Mouse (Mus musculus) stomach, embryonic 14.5 days (tissue): Measurements from ENCODE around the gene 0610030E20Rik. TPM values are rescaled to one million over a fixed set of nuclear protein-coding genes. Genes with fewer than 3 reads are reported as not detected.

Experiments
- ATAC-seq: fragments of 200-750 bp; cut with Nextera tagmentation; 2 replicates; pipeline ENCODE4 v1.8.0; 2017; ENCODE audit warnings: low read depth, moderate TSS enrichment; ENCODE audit not compliant: insufficient number of reproducible peaks, insufficient read depth, low FRiP score
- H3K27ac ChIP-seq: fragments of 300-500 bp; sonication (generic); 2 replicates; pipeline ENCODE4 v1.5.1; 2014; ENCODE audit warnings: mild to moderate bottlenecking, low read length, moderate library complexity, mixed read lengths
- H3K27me3 ChIP-seq: fragments of 300-500 bp; sonication (generic); 2 replicates; pipeline ENCODE4 v1.6.1; 2014; ENCODE audit warnings: low read length, control low read depth, mixed read lengths; ENCODE audit not compliant: control insufficient read depth, insufficient read depth
- H3K36me3 ChIP-seq: fragments of 300-500 bp; sonication (generic); 2 replicates; pipeline ENCODE4 v1.6.1; 2014; ENCODE audit warnings: mild to moderate bottlenecking, control low read depth, low read length, moderate library complexity, mixed read lengths; ENCODE audit not compliant: control insufficient read depth, insufficient read depth
- H3K4me1 ChIP-seq: fragments of 300-500 bp; sonication (generic); 2 replicates; pipeline ENCODE4 v1.6.1; 2014; ENCODE audit warnings: low read length, control low read depth, mixed read lengths; ENCODE audit not compliant: control insufficient read depth, insufficient read depth
- H3K4me2 ChIP-seq: fragments of 300-500 bp; sonication (generic); replicated peaks from 2 replicates; pipeline ENCODE4 v1.6.1; 2014; ENCODE audit warnings: low read depth, low read length, control low read depth
- H3K4me3 ChIP-seq: fragments of 300-500 bp; sonication (generic); 2 replicates; pipeline ENCODE4 v1.5.1; 2014; ENCODE audit warnings: low read depth, low read length, control low read depth
- H3K9ac ChIP-seq: fragments of 300-500 bp; sonication (generic); replicated peaks from 2 replicates; pipeline ENCODE4 v1.6.1; 2014; ENCODE audit warnings: low read depth, mild to moderate bottlenecking, control low read depth, low read length, moderate library complexity, mixed read lengths
- H3K9me3 ChIP-seq: fragments of 300-500 bp; sonication (generic); 2 replicates; pipeline ENCODE4 v1.6.1; 2016; ENCODE audit warnings: low read depth, low read length, control low read depth; ENCODE audit not compliant: control insufficient read depth
- WGBS: fragments of 180-500 bp; shearing (Covaris S2); extraction: QIAGEN DNeasy Blood & Tissue Kit; methylation state at CpG from one replicate; pipeline ENCODE4 v1.1.7; 2014; 5-methylcytosine and 5-hydroxymethylcytosine counted together
- polyA plus RNA-seq: library from polyadenylated mRNA; unstranded; fragments of >200 nt; fragmentation: Nextera tagmentation; extraction: Ambion mirVana; gene quantifications from 2 replicates; pipeline ENCODE4 v1.2.1, GENCODE M21; 2014

The 0610030E20Rik gene
- polyA plus RNA-seq, 1 experiment from 2014 or later, result 33.9 TPM

- no peak overlapping the region for H3K27ac ChIP-seq
- peaks cover 14% of the 10 kb centered on the region for H3K36me3 ChIP-seq
- peak overlapping the region; percentile 82 for H3K4me3 ChIP-seq
- peak; percentile 35; the same call in 1 of the 2 replicates for ATAC-seq
- no peaks in the 10 kb centered on the region for H3K27me3 ChIP-seq
- under 1% methylated on average over 42 of the region's 42 CpGs for WGBS
- peaks cover 13% of the 10 kb centered on the region; the same call in 1 of the 2 replicates for H3K4me1 ChIP-seq
- H3K4me2 ChIP-seq, result peak overlapping the region; percentile 91
- H3K9me3 ChIP-seq, result no peaks in the 10 kb centered on the region
- H3K9ac ChIP-seq, result peak overlapping the region; percentile 81
Observed at GRCm38 (mm10) chr6:72344396-72345073, 2.6 kb upstream of the 0610030E20Rik start.

- Histone ChIP-seq H3K27me3 (no peaks in the 10 kb centered on the region), H3K36me3 (peaks cover 18% of the 10 kb centered on the region), H3K27ac (no peak within 1 kb of the TSS), H3K9me3 (no peaks in the 10 kb centered on the region), H3K4me1 (peaks cover 13% of the 10 kb centered on the region; the same call in 1 of the 2 replicates), H3K4me2 (peak within 1 kb of the TSS; percentile 91), H3K4me3 (peak within 1 kb of the TSS; percentile 82), H3K9ac (peak within 1 kb of the TSS; percentile 81)
- peak; percentile 82 for ATAC-seq
- WGBS, result under 1% methylated on average over 30 of the region's 30 CpGs
Observed at GRCm38 (mm10) chr6:72345074-72345567, 2.0 kb upstream of the 0610030E20Rik start, which contains the start of gene Usp39. Gene Usp39, minus strand, starts transcription at chr6:72345184.

- no peaks in the 10 kb centered on the region for H3K9me3 ChIP-seq
- peaks cover 13% of the 10 kb centered on the region; the same call in 1 of the 2 replicates for H3K4me1 ChIP-seq
- ATAC-seq, result no peak
- no peak overlapping the region for H3K27ac ChIP-seq
- H3K36me3 ChIP-seq, result peaks cover 23% of the 10 kb centered on the region
- H3K4me2 ChIP-seq, result peak overlapping the region; percentile 91
- H3K9ac ChIP-seq, result no peak overlapping the region
- 51% methylated on average over 6 of the region's 6 CpGs for WGBS
- no peaks in the 10 kb centered on the region for H3K27me3 ChIP-seq
- peak overlapping the region; percentile 82 for H3K4me3 ChIP-seq
Observed at GRCm38 (mm10) chr6:72345633-72346032, 1.5 kb upstream of the 0610030E20Rik start.

GRCm38 (mm10) chr6:72346261-72346660, 856 bp upstream of the 0610030E20Rik start:
- Histone ChIP-seq H3K4me1 (peaks cover 13% of the 10 kb centered on the region; the same call in 1 of the 2 replicates), H3K27me3 (no peaks in the 10 kb centered on the region), H3K4me2 (no peak overlapping the region), H3K27ac (no peak overlapping the region), H3K9ac (no peak overlapping the region), H3K4me3 (no peak overlapping the region; the same call in 1 of the 2 replicates), H3K9me3 (no peaks in the 10 kb centered on the region), H3K36me3 (peaks cover 28% of the 10 kb centered on the region)
- 89% methylated on average over 4 of the region's 4 CpGs for WGBS
- no peak for ATAC-seq

- Histone ChIP-seq H3K9me3 (no peaks in the 10 kb centered on the region), H3K27me3 (no peaks in the 10 kb centered on the region), H3K36me3 (peaks cover 24% of the 10 kb centered on the region; the same call in 1 of the 2 replicates), H3K4me3 (no peak overlapping the region), H3K9ac (no peak overlapping the region; the same call in 1 of the 2 replicates), H3K4me2 (peak overlapping the region; percentile 64; the same call in 1 of the 2 replicates), H3K4me1 (peaks cover 22% of the 10 kb centered on the region), H3K27ac (no peak overlapping the region)
- ATAC-seq, result no peak
- WGBS, result 72% methylated on average over 10 of the region's 10 CpGs
Observed at GRCm38 (mm10) chr6:72348411-72348810, 1.3 kb downstream of the 0610030E20Rik start.

- Histone ChIP-seq H3K36me3 (peaks cover 24% of the 10 kb centered on the region; the same call in 1 of the 2 replicates), H3K4me3 (no peak overlapping the region), H3K27me3 (no peaks in the 10 kb centered on the region), H3K4me2 (no peak overlapping the region), H3K27ac (no peak overlapping the region), H3K9ac (no peak overlapping the region), H3K9me3 (no peaks in the 10 kb centered on the region), H3K4me1 (peaks cover 16% of the 10 kb centered on the region)
- ATAC-seq, result no peak
- 93% methylated on average over 2 of the region's 2 CpGs for WGBS
Observed at GRCm38 (mm10) chr6:72350214-72350613, 3.1 kb downstream of the 0610030E20Rik start.

GRCm38 (mm10) chr6:72352636-72353405, 5.7 kb downstream of the 0610030E20Rik start:
- ATAC-seq, result no peak
- Histone ChIP-seq H3K4me3 (no peak overlapping the region), H3K9me3 (no peaks in the 10 kb centered on the region), H3K9ac (no peak overlapping the region), H3K36me3 (peaks cover 24% of the 10 kb centered on the region; the same call in 1 of the 2 replicates), H3K27me3 (no peaks in the 10 kb centered on the region), H3K4me2 (no peak overlapping the region), H3K4me1 (peaks cover 16% of the 10 kb centered on the region), H3K27ac (no peak overlapping the region)
- WGBS, result 59% methylated on average over 5 of the region's 5 CpGs

- Histone ChIP-seq H3K4me2 (no peak overlapping the region), H3K4me3 (no peak overlapping the region), H3K9me3 (no peaks in the 10 kb centered on the region), H3K27ac (no peak overlapping the region), H3K4me1 (peaks cover 10% of the 10 kb centered on the region; the same call in 1 of the 2 replicates), H3K36me3 (peaks cover 27% of the 10 kb centered on the region; the same call in 1 of the 2 replicates), H3K9ac (no peak overlapping the region), H3K27me3 (no peaks in the 10 kb centered on the region)
- WGBS, result 71% methylated on average over 1 of the region's 1 CpGs
- ATAC-seq, result no peak
Observed at GRCm38 (mm10) chr6:72354025-72354424, 6.9 kb downstream of the 0610030E20Rik start.
